Mouse (Mus musculus) small intestine, adult 2 months (tissue): ENCODE measurements around the gene Ppp4r4.

Experiments
- CTCF ChIP-seq: fragments of 200-500 bp; IDR thresholded peaks from 2 replicates; pipeline ENCODE4 v1.5.1; 2012; ENCODE audit warnings: low read depth, mild to moderate bottlenecking, control low read depth, inconsistent platforms, low read length, moderate library complexity, mixed read lengths; ENCODE audit not compliant: insufficient replicate concordance, insufficient read length; ENCODE audit errors: extremely low read depth
- POLR2A ChIP-seq: fragments of 200-500 bp; IDR thresholded peaks from 2 replicates; pipeline ENCODE4 v1.6.1; 2012; ENCODE audit warnings: low read depth, mild to moderate bottlenecking, control low read depth, inconsistent platforms, low read length, moderate library complexity

DNA sequence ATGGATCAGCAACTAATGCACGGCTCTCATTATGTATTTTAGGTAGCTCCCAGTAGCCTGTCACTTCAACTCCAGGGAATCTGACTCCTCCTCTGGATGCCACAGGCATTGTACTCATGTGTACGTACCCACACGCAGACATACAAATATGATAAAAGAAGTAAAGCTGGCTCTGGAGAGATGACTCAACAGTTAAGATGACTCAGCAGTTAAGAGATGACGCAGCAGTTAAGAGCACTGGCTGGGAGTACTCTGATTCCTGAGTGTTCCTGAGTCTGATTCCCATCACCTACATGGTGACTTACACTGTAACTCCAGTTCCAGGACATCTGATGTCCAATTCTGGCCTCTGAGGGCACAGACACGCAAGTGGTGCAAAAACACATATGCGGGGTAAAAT is 13.4 kb upstream of the Ppp4r4 start:
- TF ChIP-seq CTCF (no peak), POLR2A (no peak)
